Mouse (Mus musculus) frontal cortex, adult (tissue): ENCODE data around the gene Ptcd1.
A peak's percentile ranks its signal among the peaks of the same experiment; 100 is the strongest.
"Not testable (repeated sequence)": the region's sequence is repeated elsewhere in the genome, so short reads cannot be mapped to it uniquely, and the experiment has no call there.

ENCODE experiments used
- ATAC-seq: cut with Nextera tagmentation; 2 replicates; pipeline ENCODE4 v1.9.2; 2017; ENCODE audit warnings: mild to moderate bottlenecking, moderate library complexity, mixed read lengths; ENCODE audit not compliant: low TSS enrichment

Gene Ptcd1

DNA sequence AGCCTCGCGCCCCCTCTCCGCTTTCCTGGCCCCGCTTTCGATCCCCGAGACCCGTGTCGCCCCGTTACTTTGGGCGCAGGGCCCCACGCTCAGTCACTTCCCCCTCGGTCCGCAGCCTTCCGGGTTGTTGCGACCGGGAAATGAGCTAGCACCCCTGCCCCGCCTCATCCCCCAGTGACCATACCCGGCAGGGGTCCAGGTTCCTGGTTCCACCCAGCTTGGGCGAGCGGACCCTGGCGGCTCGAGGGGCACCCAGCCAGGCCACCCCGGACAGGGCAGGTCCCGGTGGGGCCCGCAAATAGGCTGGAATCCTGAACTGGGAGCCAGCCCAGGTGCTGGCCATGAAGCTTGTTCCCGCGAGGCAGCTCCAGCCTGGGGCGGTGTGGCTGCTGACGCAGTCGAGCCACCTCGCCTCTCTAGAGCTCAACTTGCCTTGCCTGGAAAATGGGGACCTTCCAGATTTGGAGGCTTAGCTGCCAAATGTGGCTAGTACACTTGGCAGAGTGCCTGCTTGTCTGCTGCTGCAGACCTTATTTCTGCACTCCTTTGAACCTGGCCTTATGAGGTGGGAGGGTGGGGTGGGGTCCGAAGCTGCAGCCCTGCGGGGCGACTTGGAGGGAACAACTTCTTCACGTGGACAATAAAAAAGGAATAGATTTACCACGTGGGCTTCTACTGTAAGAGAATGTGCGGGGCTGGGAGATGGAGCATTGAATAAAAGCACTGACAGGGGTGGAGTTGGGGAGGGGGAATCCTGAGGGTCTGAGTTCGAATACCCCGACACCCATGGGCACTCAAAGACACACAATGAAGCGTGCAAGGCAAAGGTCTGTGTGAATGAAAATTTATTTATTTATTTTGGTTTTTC, 52.1 kb downstream of the Ptcd1 start:
- ATAC-seq, result no peak

DNA sequence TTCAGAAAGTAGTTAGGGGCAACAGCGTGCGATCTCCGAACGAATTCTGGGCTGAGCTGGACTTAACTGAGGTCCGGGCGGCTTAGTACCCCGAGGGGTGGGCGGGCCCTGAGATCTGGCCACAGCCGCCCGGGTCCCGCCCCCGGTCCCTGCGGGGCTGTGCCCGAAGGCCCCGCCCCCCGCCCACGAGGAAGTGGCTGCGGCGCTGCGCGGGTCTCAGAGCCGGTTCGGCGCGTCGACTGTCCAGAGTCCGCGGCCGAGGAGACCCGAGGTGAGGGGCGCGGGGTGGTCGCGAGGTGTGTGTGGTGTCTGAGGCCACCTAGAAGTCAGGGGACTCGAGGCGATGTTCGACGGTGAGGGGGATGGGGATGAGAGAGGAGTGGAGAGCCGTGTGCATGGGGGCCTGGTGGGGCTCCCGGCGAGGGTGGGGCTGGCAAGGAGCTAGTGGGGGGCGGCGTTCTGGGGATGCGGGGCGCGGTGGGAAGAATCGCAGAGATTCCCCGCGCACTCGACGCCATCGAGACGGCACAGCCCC, 52.8 kb downstream of the Ptcd1 start, which contains the start of gene Arpc1b:
Arpc1b (plus strand) TSS at position 145 of the 535 bp plus-strand sequence.
- no peak for ATAC-seq

DNA sequence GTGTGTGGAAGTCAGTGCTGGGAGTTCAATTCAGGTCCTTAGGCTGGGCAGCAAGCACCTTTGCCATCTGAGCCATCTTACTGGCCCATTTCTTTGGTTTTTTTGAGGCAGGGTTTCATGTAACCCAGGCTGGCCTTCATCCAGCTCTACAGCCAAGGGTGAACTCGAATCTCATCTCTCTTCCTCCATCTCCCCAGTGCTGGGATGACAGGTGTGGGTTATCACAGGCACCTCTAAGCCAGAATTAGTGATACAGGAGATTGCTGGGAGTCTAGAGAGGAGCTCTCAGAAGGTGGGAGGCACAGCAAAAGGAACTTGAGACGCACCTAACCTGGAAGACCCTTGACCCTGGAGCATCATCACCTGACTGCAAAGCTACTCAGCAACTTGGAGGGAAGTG, 53.5 kb downstream of the Ptcd1 start:
- ATAC-seq, result no peak

DNA sequence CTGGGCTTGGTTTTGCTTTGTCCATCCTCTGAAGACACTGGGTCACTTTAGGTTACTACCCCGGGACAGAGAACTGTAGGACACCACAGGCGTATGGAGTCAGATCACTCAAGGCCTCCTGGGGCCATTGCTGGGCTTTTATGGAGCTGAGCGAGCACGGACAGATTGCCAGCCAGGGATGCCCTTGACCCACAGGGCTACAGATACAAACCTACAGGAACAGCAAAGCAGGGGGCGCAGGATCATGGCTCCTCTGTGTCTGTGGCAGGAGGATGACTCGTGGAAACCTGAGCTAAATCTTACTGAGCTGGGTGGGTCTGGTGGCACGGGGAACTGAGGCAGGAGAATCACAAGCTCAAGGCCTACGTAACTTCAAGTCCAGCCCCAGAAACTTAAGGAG, 54.3 kb downstream of the Ptcd1 start:
- no peak for ATAC-seq

DNA sequence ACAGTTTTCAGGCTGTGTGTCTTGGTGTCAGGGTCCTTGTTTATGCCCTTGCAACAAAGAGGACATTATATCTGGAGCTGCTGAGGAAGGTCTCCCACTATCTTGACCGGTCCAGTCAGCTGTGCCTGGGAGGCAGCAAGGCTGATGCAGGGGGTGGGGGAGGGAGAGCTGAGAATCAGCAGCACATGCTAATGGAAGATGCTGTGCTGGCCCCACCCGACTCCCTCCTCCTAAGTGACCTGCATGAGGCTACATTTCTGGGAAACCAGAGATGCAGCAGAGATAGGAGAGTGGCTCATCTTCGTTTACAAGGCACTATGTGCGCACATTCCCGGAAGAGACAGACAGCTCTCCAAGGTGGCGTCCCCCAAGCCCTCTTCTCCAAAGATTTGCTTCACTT, 56.5 kb downstream of the Ptcd1 start:
- ATAC-seq, result no peak

DNA sequence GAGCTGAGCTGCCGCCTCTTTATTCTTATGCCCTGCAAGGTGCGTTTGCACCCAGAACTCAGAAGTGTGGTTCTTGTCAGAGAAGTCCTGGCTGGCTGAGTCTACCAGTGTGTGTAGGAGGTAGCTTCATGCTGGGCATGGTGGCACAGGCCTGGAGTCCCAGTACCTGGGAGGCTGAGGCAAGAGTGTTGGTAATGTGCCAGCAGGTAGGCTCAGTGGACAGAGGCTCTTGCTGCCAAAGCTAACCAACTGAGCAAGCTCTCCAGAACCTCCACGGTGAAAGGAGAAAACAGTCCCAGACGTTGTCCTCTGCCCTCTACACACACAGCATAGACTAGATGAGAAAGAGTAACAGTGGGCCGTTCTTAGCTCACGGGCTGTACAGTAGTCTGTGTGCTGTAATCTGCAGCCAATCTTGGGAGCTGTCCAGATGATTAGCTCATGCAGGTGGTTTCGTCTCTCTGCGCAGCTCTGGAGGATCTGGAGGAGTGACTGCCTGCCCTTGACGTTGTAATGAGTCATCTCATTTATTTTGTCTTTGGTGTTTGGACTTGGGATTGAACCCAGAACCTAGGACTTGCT, 61.1 kb downstream of the Ptcd1 start:
- ATAC-seq, result no peak; the same call in 1 of the 2 replicates

DNA sequence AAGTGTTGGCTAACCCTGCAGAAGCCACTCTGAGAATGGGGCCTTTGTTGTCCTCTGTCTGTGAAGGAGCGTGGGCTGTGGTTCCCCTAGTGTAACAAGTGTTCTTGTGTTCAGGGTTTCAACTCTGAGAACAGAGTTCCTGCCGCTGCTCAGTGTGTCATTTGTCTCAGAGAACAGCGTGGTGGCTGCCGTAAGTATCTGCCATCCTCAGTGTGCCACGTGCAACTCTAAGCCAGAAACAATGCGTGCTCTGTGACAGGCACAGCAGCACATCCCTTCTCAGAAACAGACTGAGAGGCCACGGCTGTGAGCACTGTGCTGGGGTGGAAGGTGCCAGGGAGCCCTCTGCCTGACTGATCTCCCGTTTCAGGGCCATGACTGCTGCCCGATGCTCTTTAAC, 62.6 kb downstream of the Ptcd1 start:
- ATAC-seq, result peak; percentile 55

DNA sequence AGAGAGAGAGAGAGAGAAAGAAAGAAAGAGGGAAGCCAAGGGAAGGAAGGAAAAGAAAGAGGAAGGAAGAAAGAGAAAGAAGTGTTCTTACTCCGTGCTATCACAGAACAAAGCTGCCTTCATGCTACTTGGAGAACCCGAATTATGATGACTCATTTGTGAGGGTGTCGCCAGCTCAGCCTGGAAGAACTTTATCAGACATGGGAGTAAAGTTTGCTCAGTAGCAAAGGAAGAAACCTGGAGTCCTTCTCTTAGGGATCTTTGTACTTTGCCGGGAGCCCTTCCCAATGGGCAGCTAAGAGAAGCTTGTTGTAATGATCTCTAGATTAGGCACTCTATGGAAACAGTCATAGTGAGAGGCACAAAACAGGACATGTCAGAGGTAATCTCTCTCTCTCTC, 64.2 kb downstream of the Ptcd1 start:
- peak; percentile 44; the same call in 1 of the 2 replicates for ATAC-seq

DNA sequence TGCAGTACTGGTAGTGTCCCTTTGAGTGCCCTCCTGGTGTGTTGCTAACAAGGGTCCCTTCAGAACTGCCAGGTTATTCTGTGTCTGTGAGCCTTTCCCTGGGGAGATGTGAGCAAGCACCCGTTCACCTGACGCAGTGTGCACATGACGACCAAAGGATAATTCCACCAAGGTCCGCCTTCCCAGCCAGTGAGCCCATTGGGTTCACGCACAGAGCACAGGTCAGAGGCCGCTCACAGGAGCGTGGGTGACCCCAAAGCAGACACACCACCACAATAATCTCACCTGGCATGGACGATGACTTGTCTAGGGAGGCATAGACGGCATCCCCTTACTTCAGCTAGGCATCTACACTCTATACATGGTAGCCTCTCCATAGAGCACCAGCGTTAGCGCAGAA, 65.5 kb downstream of the Ptcd1 start:
- ATAC-seq, result not testable (repeated sequence)

DNA sequence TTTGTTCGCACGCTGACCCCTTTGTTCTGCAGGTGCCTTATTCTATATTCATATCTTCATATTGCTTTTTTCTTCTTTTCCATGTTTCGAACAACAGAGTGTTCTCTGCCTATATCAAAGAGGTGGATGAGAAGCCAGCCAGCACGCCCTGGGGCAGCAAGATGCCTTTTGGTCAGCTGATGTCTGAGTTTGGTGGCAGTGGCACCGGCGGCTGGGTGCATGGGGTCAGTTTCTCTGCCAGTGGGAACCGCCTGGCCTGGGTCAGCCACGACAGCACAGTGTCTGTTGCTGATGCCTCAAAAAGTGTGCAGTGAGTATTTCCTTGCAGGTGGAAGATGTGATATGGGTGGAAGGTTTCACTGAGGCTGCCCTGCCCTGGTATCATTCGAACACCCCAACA, 65.9 kb downstream of the Ptcd1 start:
- ATAC-seq, result no peak

DNA sequence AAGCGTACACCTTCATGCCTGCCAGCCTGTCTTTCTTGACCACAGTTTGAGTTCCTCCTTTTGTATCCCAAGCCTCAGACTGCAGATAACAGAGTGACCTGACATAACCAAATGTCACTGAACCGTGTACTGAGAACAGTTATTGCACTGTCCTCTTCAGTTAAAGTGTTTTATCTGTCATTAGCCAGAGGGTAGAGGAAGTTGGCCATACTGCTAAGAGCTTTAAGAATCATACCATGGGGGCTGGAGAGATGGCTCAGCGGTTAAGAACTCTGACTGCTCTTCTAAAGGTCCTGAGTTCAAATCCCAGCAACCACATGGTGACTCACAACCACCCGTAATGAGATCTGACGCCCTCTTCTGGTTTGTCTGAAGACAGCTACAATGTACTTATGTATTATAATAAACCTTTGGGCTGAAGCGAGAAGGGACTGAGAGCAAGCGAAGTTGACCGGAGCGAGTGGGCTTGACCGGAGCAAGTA, 68.5 kb downstream of the Ptcd1 start:
- no peak for ATAC-seq
